14 mouse cellular contexts compared by ENCODE assay signal in genomic region chr2:157409793-157410533, GRCm38 (mm10). TPM values are rescaled to one million over a fixed set of nuclear protein-coding genes. Genes with fewer than 3 reads are reported as not detected.
DNase-seq lines count a peak whose midpoint lies in the region; ATAC-seq lines count a peak whose summit lies in the region.
"Had no signal": no experiment of that assay in that cellular context is flagged by ENCODE, and none has a peak within 500 bp of the region (broad histone marks: within the 10 kb centered on the region; RNA-seq: fewer than 3 reads in every experiment).

No protein-coding gene starts in this region.

- no peaks in the 10 kb centered on the region for H3K27me3 ChIP-seq in heart, embryonic 12.5 days (replicated peaks)
- no peaks in the 10 kb centered on the region for H3K27me3 ChIP-seq in midbrain, embryonic 11.5 days (ENCODE audit: control insufficient read depth, insufficient read depth, low read length)
- H3K27me3 ChIP-seq in midbrain, embryonic 16.5 days (ENCODE audit: control insufficient read depth, insufficient read depth, low read depth, low read length) = no peaks in the 10 kb centered on the region
- no peaks in the 10 kb centered on the region for H3K27me3 ChIP-seq in embryonic facial prominence, embryonic 10.5 days (replicated peaks; ENCODE audit: low read depth, poor library complexity, severe bottlenecking)

- no peaks in the 10 kb centered on the region for H3K9me3 ChIP-seq in heart, embryonic 12.5 days (replicated peaks)
- H3K9me3 ChIP-seq in midbrain, embryonic 11.5 days (ENCODE audit: control insufficient read depth, low read length) = no peaks in the 10 kb centered on the region
- no peaks in the 10 kb centered on the region for H3K9me3 ChIP-seq in midbrain, embryonic 16.5 days (replicated peaks; ENCODE audit: control insufficient read depth, low read length, poor library complexity, severe bottlenecking)
- no peaks in the 10 kb centered on the region for H3K9me3 ChIP-seq in embryonic facial prominence, embryonic 10.5 days

- H3K27ac ChIP-seq in heart, embryonic 12.5 days (ENCODE audit: poor library complexity, severe bottlenecking) = no peak overlapping the region
- H3K27ac ChIP-seq in midbrain, embryonic 11.5 days (ENCODE audit: low read depth, low read length) = no peak overlapping the region
- no peak overlapping the region for H3K27ac ChIP-seq in midbrain, embryonic 16.5 days (ENCODE audit: low read length)
- H3K27ac ChIP-seq in embryonic facial prominence, embryonic 10.5 days (replicated peaks) = peak overlapping the region; percentile 26
- H3K27ac ChIP-seq: heart, adult 2 months had no signal

- no peak overlapping the region for H3K4me2 ChIP-seq in heart, embryonic 12.5 days
- no peak overlapping the region for H3K4me2 ChIP-seq in midbrain, embryonic 11.5 days
- H3K4me2 ChIP-seq in midbrain, embryonic 16.5 days (ENCODE audit: low read length) = no peak overlapping the region
- H3K4me2 ChIP-seq: lung, embryonic 14.5 days had no signal

- WGBS in heart, embryonic 12.5 days = 69% methylated on average over 12 of the region's 12 CpGs
- WGBS in midbrain, embryonic 11.5 days = 79% methylated on average over 12 of the region's 12 CpGs
- WGBS in midbrain, embryonic 16.5 days = 62% methylated on average over 12 of the region's 12 CpGs
- 66% methylated on average over 12 of the region's 12 CpGs for WGBS in embryonic facial prominence, embryonic 10.5 days

- no peak for DNase-seq in heart, adult 8-10 months (ENCODE audit: low spot score)
- DNase-seq in midbrain, embryonic 11.5 days (ENCODE audit: low spot score, missing footprints) = peak; percentile 49
- DNase-seq in embryonic facial prominence, embryonic 10.5 days (ENCODE audit: low spot score) = no peak
- peak; percentile 56 to 94 for DNase-seq in left cerebral cortex, postnatal 25 days (ENCODE audit: low spot score in 2 of 2)
- DNase-seq in thymus, postnatal 25 days = no peak
- no peak for DNase-seq in spleen, postnatal 10 days (ENCODE audit: low spot score in 2 of 2)
- DNase-seq: adrenal gland, adult 2 months; cerebellum, adult 18-20 months; heart, adult 2 months; lung, embryonic 14.5 days; thymus, postnatal 36 days had no signal

- H3K4me1 ChIP-seq in heart, embryonic 12.5 days (replicated peaks) = 0 out of 2 replicates have a peak, but pooled peaks cover 4% of the 10 kb centered on the region
- H3K4me1 ChIP-seq in midbrain, embryonic 11.5 days (ENCODE audit: control insufficient read depth, insufficient read depth, low read length) = no peaks in the 10 kb centered on the region
- H3K4me1 ChIP-seq in midbrain, embryonic 16.5 days (ENCODE audit: control insufficient read depth, insufficient read depth, low read length) = no peaks in the 10 kb centered on the region
- H3K4me1 ChIP-seq in embryonic facial prominence, embryonic 10.5 days = peaks cover 31% of the 10 kb centered on the region

- no peaks in the 10 kb centered on the region for H3K36me3 ChIP-seq in heart, embryonic 12.5 days
- H3K36me3 ChIP-seq in midbrain, embryonic 11.5 days (ENCODE audit: control insufficient read depth, insufficient read depth, low read length) = no peaks in the 10 kb centered on the region
- H3K36me3 ChIP-seq in midbrain, embryonic 16.5 days (ENCODE audit: control insufficient read depth, insufficient read depth, low read length) = no peaks in the 10 kb centered on the region
- H3K36me3 ChIP-seq in embryonic facial prominence, embryonic 10.5 days (replicated peaks) = no peaks in the 10 kb centered on the region

- intact Hi-C loops in left cerebral cortex, postnatal 25 days (cut with DNase I) = no loop called here

- no peak; the same call in 1 of the 2 replicates for ATAC-seq in heart, embryonic 12.5 days (ENCODE audit: insufficient number of reproducible peaks, low FRiP score)
- no peak for ATAC-seq in midbrain, embryonic 11.5 days (ENCODE audit: low FRiP score)
- ATAC-seq in midbrain, embryonic 16.5 days = no peak
- ATAC-seq: inflammation-experienced regulatory T-cells, adult 6 months had no signal

- no peak overlapping the region for H3K4me3 ChIP-seq in heart, embryonic 12.5 days
- no peak overlapping the region for H3K4me3 ChIP-seq in midbrain, embryonic 11.5 days (ENCODE audit: low read depth, low read length)
- H3K4me3 ChIP-seq in midbrain, embryonic 16.5 days (ENCODE audit: low read depth, low read length) = no peak overlapping the region
- H3K4me3 ChIP-seq in embryonic facial prominence, embryonic 10.5 days = no peak overlapping the region
- H3K4me3 ChIP-seq: heart, adult 2 months had no signal

- H3K9ac ChIP-seq in heart, embryonic 12.5 days = peak overlapping the region; percentile 13; the same call in 1 of the 2 replicates
- H3K9ac ChIP-seq in midbrain, embryonic 11.5 days (ENCODE audit: low read length) = no peak overlapping the region
- H3K9ac ChIP-seq in midbrain, embryonic 16.5 days (ENCODE audit: low read depth, low read length) = no peak overlapping the region
- H3K9ac ChIP-seq: lung, embryonic 14.5 days had no signal

RNA-seq across cellular contexts. Expression of gene Src, which starts 8.3 kb away (rescaled TPM):
- 10.9 and 13.4 TPM in 2 replicates for polyA plus RNA-seq in heart, embryonic 12.5 days (2016; fragmentation: Nextera tagmentation; extraction: Ambion mirVana)
- total RNA-seq in heart, adult 8-10 months (2022) = 1 to 10 TPM; 3.2 to 4.9 (median 3.7) TPM
- 11.2 and 14.0 TPM in 2 replicates for polyA plus RNA-seq in midbrain, embryonic 11.5 days (2014; fragmentation: Nextera tagmentation; extraction: Ambion mirVana)
- polyA plus RNA-seq in midbrain, embryonic 16.5 days (2015; fragmentation: Nextera tagmentation; extraction: Ambion mirVana) = 32.5 and 33.2 TPM in 2 replicates
- 22.1 and 23.1 TPM in 2 replicates for polyA plus RNA-seq in embryonic facial prominence, embryonic 10.5 days (2016; fragmentation: Nextera tagmentation; extraction: Ambion mirVana)
- 100 to 1,000 TPM; 116 to 137 TPM for total RNA-seq in left cerebral cortex, postnatal 25 days (2021)

RNA-seq across cellular contexts. Expression of gene Manbal, which starts 42.6 kb away (rescaled TPM):
- polyA plus RNA-seq in heart, embryonic 12.5 days (2016; fragmentation: Nextera tagmentation; extraction: Ambion mirVana) = 53.5 and 56.4 TPM in 2 replicates
- 10 to 100 TPM; 19.6 to 24.3 (median 22.9) TPM for total RNA-seq in heart, adult 8-10 months (2022)
- polyA plus RNA-seq in midbrain, embryonic 11.5 days (2014; fragmentation: Nextera tagmentation; extraction: Ambion mirVana) = 34.7 and 35.9 TPM in 2 replicates
- 94.6 and 111 TPM in 2 replicates for polyA plus RNA-seq in midbrain, embryonic 16.5 days (2015; fragmentation: Nextera tagmentation; extraction: Ambion mirVana)
- 61.1 and 66.5 TPM in 2 replicates for polyA plus RNA-seq in embryonic facial prominence, embryonic 10.5 days (2016; fragmentation: Nextera tagmentation; extraction: Ambion mirVana)
- 10 to 100 TPM; 64.8 to 65.6 TPM for total RNA-seq in left cerebral cortex, postnatal 25 days (2021)

Comparison
In these comparisons a context has a peak if more than half of its experiments do, and no peak if none do; other contexts are left out.
1. DNase-seq: peak in midbrain, embryonic 11.5 days (single experiment) and left cerebral cortex, postnatal 25 days (2 of 2); none in heart, adult 8-10 months (single experiment), embryonic facial prominence, embryonic 10.5 days (single experiment), thymus, postnatal 25 days (single experiment) and spleen, postnatal 10 days (0 of 2).